Mouse (Mus musculus) urinary bladder, postnatal 10 days (tissue): ENCODE measurements around the gene Olfr558.
A peak's percentile ranks its signal among the peaks of the same experiment; 100 is the strongest.

Experiments used
- DNase-seq: peaks from one replicate; pipeline ENCODE4 v3.0.0; 2022; ENCODE audit warnings: low spot score

Olfr558 gene

DNA sequence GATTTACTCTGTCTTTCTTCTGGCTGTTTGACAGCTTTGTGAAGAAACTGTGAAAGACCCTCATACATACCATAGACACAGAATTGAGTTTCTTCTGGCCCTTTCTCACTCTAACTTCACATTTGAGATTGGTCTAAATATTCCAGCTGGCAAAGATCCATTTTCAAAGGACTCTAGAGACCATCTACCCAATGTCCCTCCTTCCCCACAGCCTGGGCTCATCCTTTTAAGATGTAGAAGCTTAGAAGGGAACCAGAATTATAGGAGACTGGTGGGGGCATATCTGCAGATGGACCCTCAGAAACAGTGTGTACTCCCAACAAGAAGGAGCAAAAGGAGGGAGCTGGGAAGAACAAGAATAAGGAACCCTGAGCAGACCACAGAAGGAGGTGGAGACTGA lies at the start of gene Olfr558:
Olfr558 (plus strand) TSS at position 301 of the 400 bp plus-strand sequence.
- no peak for DNase-seq

DNA sequence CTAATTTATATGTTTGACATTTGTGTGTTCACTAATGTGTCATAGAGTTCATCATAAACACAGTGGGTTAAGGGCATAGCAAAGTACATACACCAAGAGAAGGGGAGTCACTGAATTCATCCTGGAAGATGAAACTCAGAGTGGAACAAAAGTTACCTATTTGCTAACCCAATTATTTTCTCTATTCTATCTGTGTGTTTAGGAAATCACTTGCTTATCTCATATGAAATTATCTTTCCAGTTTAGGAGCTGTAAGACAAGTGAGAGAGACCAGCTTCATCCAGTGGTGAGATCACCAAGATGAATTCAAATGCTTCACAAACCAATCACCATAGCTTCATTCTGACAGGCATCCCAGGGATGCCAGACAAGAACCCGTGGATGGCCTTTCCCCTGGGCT lies 43.5 kb upstream of the Olfr558 start, which contains the start of gene Olfr555:
Olfr555 (plus strand) TSS at position 301 of the 400 bp plus-strand sequence.
- DNase-seq: no peak

DNA sequence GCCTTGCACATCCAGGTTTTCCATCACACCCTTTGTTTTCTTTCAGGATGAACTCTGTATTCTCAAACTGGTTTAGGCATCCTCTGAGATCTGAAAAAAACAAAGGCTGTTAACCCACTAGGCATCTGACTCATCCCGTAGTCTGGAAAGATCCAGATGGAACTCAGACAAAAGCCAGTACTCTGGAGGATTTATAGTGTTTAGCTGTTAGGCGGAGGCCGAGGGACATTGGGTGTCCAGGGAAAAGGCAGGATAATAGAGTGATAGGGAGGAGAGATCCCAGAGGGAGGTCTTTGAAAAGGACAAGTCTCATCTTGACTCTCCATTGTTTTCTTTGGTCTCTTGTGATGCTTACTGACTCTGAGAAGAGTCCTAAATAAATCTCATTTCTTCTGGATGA lies 37.4 kb upstream of the Olfr558 start, which contains the start of gene Olfr556:
Olfr556 (plus strand) TSS at position 301 of the 400 bp plus-strand sequence.
- no peak for DNase-seq

DNA sequence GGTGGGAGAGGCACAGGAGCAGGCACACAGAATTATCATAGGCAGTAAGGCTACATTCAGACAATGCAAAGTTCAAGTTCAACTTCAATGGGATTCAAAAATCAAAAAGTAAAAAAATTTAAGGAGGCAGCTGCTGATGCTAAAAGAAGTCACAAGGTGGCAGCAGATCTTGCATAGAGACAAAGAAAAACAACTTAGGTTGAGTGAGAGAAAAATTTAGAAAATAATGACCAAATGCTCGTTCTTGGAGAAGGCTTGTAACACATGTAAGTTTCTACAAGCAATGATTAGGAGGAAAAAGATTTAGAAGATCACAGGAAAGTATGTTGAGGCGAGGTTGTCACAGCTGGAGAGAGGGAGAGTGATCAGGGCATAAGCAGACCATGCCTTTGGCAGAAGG lies 36.6 kb upstream of the Olfr558 start:
- no peak for DNase-seq

DNA sequence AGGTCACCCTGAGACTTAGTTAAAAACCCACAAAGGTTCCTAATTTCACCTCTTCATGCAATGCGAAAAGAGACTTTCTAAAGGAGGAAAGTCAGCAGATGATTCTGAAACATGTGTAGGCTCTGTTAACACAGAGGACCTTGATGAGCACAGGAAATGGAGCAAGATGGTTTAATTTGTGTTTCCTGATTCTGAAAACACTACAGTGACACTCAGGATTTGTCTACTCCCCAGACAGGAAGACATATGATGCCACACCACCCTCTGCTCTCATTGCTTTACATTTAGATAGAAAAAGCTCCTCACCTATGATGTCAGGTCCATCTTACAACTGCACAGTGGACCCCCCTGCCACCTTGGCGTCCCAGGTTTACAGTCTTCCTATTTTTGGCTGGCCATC lies 25.8 kb upstream of the Olfr558 start:
- no peak for DNase-seq

DNA sequence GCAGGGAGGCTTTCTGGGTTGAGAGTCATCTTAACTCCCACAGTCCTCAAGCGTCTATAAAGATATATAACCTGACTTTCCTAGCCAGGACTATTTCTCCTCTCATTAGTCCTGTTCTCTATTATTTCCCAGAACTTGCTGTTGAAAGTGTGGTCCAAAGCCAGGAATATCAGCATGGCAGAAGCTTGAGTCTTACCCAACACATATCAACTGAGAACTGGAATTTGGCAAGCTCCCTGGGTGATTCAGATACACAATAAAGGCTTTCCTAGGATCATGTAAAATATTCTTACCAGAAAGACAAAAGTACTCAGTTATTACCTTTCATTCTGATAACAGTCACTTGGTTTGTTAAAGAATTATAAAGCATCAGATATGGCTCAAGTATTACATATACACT lies 20.1 kb upstream of the Olfr558 start:
- no peak for DNase-seq

DNA sequence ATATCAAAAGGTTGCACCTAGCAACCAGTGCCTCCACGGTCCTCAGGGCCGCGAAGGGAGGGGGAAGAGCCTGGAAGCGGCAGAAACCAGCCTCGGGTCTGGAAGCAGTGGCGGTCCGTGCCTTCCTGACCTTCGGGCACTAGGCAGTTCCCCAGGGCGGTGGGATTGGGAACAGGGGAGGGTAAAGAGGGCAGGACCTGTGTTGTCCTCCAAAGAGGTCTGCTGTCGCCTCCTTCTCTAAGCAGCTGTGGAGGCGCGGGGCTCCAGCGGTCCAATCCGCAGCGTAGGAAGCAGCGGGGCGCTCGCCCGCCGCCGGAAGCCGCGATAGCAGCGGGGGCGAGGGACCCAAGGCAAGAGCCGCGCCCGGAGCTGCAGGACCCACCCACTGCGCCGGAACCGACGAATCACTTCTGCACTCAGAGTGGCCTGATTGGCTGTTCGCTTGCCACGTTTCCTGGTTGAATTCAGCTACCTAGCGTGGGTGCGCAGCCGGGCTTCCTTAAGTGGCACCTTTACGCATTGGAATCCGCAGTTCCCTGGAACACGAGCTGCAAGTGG lies 15.0 kb upstream of the Olfr558 start, which contains the start of gene Trim68:
Trim68 (minus strand) TSS at position 384 of the 558 bp plus-strand sequence.
- peak; percentile 51 for DNase-seq

DNA sequence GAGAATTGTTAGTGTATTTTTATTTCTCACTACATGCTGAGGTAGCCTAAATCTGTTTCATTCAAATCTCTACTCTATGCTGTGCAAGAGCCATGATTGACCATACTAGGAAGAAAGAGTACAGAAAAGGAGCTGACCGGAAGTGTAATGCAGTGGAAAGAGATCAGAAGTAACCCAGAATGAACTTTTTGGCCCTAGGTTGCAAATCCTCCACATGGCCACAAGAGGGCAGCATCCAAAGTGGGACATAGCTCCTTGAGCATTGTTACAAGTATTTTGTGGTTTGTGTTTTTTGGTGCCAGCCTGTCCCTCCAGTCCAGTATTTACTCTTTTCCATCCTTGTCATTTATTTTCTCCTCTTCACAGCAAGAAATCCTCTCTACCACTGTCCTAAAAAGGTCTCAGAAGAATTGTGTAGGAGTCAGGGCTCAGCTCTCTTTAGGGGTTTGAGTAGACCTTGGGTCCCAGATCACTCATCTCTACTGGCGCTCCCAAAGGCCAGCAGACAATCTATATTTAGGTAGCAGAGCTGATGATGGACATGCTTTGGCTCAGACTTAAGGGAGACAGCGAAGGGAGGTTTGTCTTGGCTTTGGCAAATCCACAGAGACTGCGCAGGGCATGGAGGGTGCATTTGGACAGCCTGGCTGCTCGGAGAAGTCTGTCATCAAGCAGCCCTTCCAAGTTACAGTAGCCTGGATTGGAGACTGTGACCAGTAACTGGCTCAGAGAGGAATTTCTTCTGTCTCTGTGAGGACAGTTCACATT lies 6.5 kb upstream of the Olfr558 start, which contains the start of gene Olfr557:
Olfr557 (plus strand) TSS at position 553 of the 768 bp plus-strand sequence.
- DNase-seq: no peak

DNA sequence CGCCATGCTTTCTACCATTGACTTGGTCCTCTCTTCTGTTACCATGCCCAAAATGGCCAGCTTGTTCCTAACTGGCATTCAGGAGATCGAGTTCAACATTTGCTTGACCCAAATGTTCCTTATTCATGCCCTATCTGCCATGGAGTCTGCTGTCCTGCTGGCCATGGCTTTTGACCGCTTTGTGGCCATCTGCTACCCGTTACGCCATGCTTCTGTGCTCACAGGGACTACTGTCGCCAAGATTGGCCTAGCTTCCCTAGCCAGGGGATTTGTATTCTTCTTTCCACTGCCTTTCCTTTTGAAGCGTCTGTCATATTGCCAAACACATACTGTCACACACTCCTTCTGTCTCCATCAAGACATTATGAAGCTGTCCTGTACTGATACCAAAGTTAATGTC lies 3.6 kb upstream of the Olfr558 start:
- DNase-seq: no peak

DNA sequence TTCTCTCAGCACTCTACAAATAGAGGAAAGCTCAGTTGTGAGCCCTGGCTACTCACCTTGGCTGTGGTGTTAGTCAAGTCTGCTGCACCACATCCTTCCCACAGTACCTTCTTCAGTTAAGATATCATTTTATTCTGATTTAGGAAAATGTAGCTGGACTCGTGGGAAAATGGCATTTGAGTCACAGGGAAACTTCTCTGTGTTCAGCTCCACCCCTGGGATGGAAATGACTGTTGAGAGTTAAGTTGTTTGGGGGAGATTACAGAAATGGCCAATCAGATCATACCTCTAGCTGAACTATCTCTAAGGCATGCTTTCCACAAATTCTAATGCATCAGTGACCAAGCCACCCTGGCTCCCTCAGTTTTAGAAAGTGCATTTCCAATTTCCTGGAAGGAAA lies 17.0 kb downstream of the Olfr558 start, which contains the start of gene Olfr33:
Olfr33 (minus strand) TSS at position 101 of the 400 bp plus-strand sequence.
- no peak for DNase-seq

DNA sequence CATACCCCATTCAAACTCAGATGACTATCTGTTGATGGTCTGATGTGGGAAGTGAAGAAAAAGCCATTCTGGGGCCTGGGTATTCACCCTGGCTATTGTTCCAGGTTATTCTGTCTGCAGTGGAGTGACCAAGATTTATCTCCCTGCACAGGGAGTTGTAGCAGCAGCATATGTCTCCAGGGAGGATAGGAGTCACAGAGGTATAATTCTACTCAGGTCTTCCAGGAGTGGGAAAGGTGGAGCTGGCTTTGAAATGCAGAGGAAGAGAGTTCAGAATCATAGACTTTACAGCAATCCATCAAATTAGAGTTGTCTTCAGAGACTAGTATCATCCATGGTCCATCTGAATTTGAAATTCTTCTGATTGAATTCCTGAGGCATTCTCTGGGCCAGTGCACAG lies 25.4 kb downstream of the Olfr558 start, which contains the start of gene Olfr559:
Olfr559 (minus strand) TSS at position 101 of the 400 bp plus-strand sequence.
- DNase-seq: no peak

DNA sequence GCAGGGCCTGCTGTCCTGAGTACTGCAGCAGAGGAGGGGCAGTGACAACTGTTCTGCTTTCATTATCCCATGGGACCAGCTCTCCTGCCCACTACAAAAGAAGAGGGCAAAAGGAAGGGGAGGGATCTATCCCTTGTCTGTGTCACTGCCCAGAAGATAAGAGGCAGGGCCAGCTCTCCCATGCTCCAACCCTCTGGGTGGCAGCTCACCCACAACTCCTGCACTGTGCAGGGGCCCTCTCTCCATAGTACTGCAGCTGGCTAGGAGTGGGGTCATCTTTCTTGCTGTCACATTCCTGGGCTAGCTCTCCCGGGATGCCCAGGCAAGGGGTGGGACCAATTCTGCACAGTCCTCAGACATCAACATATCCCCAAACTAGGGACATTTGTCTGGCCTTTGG lies 31.8 kb downstream of the Olfr558 start:
- DNase-seq: no peak

DNA sequence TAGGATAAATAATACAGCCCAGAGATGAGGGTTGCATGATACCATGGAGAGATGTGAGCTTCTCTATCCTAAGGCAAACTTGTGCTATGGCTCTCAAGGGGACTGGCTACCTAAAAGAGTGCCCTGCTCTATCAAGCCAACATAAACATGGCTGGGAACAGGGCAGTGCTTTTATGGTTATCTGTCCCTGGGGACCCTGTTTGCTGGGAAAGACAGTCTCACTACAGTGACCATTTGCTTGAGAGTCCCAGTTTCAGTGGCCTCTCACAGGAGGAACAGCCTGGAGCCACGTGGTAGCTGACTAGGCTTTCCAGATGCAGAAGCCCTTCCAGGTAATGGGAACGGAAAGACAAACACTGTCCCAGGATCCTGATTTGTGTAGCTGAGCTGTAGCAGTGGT lies 35.7 kb downstream of the Olfr558 start:
- no peak for DNase-seq

DNA sequence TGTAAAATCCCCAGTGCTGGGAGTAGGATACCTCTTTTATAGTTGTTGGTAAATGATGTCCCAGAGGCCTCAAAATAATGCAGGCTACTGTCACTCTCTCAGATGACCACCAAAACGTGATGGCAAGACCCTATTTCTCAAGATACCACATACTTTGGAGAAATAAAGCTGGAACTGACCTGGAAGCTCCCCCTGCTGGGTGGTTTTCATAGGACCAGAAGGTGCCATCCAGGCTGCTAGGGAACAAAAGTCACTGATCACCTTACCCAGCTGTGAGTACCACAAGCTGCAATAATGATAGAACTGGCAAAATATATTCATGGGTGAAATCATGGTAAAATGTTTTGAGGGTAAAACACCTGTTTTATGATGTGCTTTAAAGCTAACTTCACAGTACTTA lies 50.1 kb downstream of the Olfr558 start:
- no peak for DNase-seq

DNA sequence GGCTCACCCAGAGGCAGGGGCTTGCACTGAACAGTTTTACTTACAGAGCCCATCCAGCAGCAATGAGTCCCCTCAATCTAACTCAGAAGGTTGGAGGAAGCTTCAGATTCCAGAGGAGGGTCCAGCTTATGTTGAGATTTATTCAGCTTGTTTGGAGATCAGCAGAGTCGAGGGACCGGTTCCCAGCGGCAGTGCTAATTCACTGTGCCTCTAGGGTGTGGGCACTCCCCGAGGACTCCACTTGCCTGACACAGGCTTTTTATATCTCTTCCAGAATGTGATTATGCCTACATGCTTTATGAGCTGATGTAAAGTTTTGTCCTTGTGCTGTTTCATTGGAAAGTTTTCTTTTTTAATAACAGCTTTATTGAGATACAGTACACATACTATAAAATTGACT lies 57.3 kb downstream of the Olfr558 start, which contains the start of the genes Olfr560 and Olfr78:
Olfr560 (minus strand) TSS at position 101 of the 400 bp plus-strand sequence.
Olfr78 (minus strand) TSS at position 206 of the 400 bp plus-strand sequence.
- DNase-seq: no peak
